Mouse (Mus musculus): Measurements from ENCODE around the gene Elmsan1.

DNA sequence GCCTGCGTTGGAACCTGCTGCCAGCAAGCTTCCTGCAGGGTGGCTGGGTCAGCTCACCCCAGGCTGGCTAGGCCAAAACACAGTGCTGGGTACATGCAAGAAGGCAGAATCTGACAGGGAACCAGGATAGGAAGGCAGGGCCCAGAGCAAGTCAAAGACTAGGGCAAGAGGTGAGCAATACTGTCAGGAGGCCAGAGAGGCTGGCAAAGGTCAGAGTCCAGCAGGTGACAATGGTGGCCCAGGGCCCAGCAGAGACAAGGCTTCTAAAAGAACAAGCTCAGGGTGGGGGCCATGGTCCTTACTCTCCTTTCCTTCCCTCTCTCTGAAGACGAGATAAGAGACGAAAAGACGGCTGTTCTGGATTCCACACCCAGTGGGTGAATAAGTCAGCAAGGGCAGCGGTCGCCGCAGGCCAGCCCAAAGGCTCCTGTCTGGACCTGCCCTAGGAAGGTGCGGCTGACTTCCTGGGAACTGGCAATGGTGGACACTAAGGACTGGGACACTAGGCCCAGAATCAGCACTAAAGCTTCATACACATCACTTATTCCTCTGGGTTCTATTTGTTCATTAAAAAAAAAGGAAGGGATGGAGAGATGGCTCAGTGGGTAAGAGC is 14.9 kb upstream of the Elmsan1 start:
- no peak for TF ChIP-seq POLR2A (IDR thresholded peaks at IDR 0.05; ENCODE audit: low read depth, low read length)
- TF ChIP-seq CTCF (IDR thresholded peaks at IDR 0.05; ENCODE audit: extremely low read depth, insufficient read length, insufficient replicate concordance, low read depth, low read length), result no peak
